Mouse (Mus musculus): ENCODE results near the gene Vmn1r224. TPM values are rescaled to one million over a fixed set of nuclear protein-coding genes. Genes with fewer than 3 reads are reported as not detected.

Vmn1r224 gene
- polyA plus RNA-seq (2014; fragmentation: Nextera tagmentation; extraction: Ambion mirVana): not detected in 2 replicates

DNA sequence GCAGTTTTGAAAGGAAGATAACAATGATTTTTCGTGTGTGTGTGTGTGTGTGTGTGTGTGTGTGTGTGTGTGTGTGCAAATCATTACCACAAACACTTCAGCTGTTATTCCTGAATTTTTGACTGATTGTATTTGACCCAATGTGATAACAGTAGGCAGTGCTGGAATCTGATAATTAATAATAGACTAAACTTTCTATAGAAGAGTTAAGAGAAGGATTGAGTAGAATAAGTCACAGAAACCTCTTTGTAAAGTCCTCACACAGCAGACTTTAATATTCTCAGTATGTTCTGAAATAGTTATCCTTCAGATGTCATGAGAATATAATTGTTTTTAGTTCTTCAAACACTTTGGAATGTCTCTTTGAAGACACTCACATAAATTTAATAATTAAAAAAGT lies at the start of gene Vmn1r224:
TSS of gene Vmn1r224 (plus strand) at position 301 of the 400 bp plus-strand sequence.
- WGBS: 30% methylated on average over 1 of the region's 1 CpGs
- no peaks in the 10 kb centered on the region for H3K27me3 ChIP-seq (replicated peaks; ENCODE audit: control insufficient read depth, insufficient read depth, low read length)
- no peak within 1 kb of the TSS for H3K4me3 ChIP-seq (ENCODE audit: low read depth, low read length)
- no peak within 1 kb of the TSS for H3K27ac ChIP-seq (ENCODE audit: low read depth, low read length)
- no peak within 1 kb of the TSS for H3K4me2 ChIP-seq
- H3K9ac ChIP-seq (ENCODE audit: low read depth, low read length): no peak within 1 kb of the TSS
- no peaks in the 10 kb centered on the region for H3K36me3 ChIP-seq (ENCODE audit: control insufficient read depth, insufficient read depth, low read length)
- no peak for ATAC-seq (replicated peaks; ENCODE audit: low FRiP score)
- no peaks in the 10 kb centered on the region for H3K4me1 ChIP-seq (replicated peaks; ENCODE audit: control insufficient read depth, insufficient read depth, low read length)
- no peak for DNase-seq (ENCODE audit: low spot score)
- H3K9me3 ChIP-seq (ENCODE audit: control insufficient read depth, low read length): peaks cover 4% of the 10 kb centered on the region; the same call in 1 of the 2 replicates

DNA sequence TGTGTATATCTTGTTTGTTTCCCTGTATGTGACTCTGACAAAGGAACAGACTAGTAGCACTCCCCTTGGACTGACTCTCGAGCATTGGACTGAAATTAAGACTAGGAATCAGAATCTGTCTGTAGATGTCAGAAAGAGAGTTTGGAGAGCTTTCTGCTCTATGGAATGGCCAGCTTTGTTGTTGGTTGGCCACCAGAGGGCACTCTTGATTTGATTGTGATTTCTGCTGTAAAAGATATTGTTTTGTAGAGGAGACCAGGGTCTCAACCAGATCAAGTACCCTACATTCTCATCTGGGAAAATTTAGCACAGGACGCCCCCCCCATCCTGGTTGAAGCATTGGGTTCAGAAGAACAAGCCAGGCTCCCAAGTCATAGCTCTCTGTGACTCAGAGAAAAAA lies 14.8 kb upstream of the Vmn1r224 start:
- H3K4me3 ChIP-seq (ENCODE audit: low read depth, low read length): no peak overlapping the region
- ATAC-seq (replicated peaks; ENCODE audit: low FRiP score) (no peak), DNase-seq (ENCODE audit: low spot score) (no peak)
- H3K4me1 ChIP-seq (replicated peaks; ENCODE audit: control insufficient read depth, insufficient read depth, low read length): no peaks in the 10 kb centered on the region
- no peak overlapping the region for H3K27ac ChIP-seq (ENCODE audit: low read depth, low read length)
- no peak overlapping the region for H3K4me2 ChIP-seq
- no peaks in the 10 kb centered on the region for H3K27me3 ChIP-seq (replicated peaks; ENCODE audit: control insufficient read depth, insufficient read depth, low read length)
- H3K9ac ChIP-seq (ENCODE audit: low read depth, low read length): no peak overlapping the region
- peaks cover 12% of the 10 kb centered on the region; the same call in 1 of the 2 replicates for H3K9me3 ChIP-seq (ENCODE audit: control insufficient read depth, low read length)
- H3K36me3 ChIP-seq (ENCODE audit: control insufficient read depth, insufficient read depth, low read length): no peaks in the 10 kb centered on the region
- WGBS: 30% methylated on average over 2 of the region's 2 CpGs

DNA sequence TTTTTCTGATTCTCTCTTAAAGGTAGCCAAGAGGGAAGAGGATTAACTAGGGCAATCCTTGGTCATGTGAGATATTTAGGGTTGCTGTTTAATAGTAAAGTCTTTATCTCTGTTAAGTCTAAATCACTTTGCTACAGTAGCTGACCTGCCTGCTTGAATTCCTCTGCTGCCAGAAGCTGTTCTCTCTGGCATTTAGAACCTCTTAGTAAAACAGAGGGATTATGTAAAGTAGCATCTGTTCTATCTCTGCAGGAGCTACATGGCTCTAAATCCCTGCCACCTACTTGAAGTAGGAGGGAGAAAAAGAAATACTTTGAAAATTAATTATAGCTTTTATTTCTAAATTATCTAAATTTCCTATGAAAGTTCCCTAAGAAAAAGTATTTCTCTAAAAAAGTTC lies 25.3 kb downstream of the Vmn1r224 start:
- no peaks in the 10 kb centered on the region for H3K9me3 ChIP-seq (ENCODE audit: control insufficient read depth, low read length)
- no peak overlapping the region for H3K4me2 ChIP-seq
- no peak overlapping the region for H3K4me3 ChIP-seq (ENCODE audit: low read depth, low read length)
- ATAC-seq (replicated peaks; ENCODE audit: low FRiP score): no peak
- no peak overlapping the region for H3K27ac ChIP-seq (ENCODE audit: low read depth, low read length)
- no peak for DNase-seq (ENCODE audit: low spot score)
- H3K27me3 ChIP-seq (replicated peaks; ENCODE audit: control insufficient read depth, insufficient read depth, low read length): no peaks in the 10 kb centered on the region
- no peaks in the 10 kb centered on the region for H3K4me1 ChIP-seq (replicated peaks; ENCODE audit: control insufficient read depth, insufficient read depth, low read length)
- no peaks in the 10 kb centered on the region for H3K36me3 ChIP-seq (ENCODE audit: control insufficient read depth, insufficient read depth, low read length)
- no peak overlapping the region for H3K9ac ChIP-seq (ENCODE audit: low read depth, low read length)

DNA sequence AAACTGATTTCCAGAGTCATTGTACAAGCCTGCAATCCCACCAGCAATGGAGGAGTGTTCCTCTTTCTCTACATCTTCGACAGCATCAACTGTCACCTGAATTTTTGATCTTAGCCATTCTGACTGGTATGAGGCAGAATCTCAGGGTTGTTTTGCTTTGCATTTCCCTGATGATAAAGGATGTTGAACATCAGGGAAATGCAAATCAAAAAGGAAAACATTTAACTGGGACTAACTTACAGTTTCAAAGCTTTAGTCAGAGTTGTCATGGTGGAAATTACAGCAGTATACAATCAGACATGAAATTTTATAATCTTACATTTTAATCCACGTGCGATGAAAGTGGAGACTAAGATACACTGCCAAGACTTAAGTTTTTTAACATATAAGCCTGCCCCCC lies 59.4 kb downstream of the Vmn1r224 start:
- DNase-seq (ENCODE audit: low spot score): no peak
- no peak for ATAC-seq (replicated peaks; ENCODE audit: low FRiP score)
- Histone ChIP-seq H3K36me3 (ENCODE audit: control insufficient read depth, insufficient read depth, low read length) (no peaks in the 10 kb centered on the region), H3K4me1 (replicated peaks; ENCODE audit: control insufficient read depth, insufficient read depth, low read length) (no peaks in the 10 kb centered on the region), H3K4me3 (ENCODE audit: low read depth, low read length) (no peak overlapping the region), H3K9ac (ENCODE audit: low read depth, low read length) (no peak overlapping the region), H3K4me2 (no peak overlapping the region), H3K27ac (ENCODE audit: low read depth, low read length) (no peak overlapping the region), H3K9me3 (ENCODE audit: control insufficient read depth, low read length) (no peaks in the 10 kb centered on the region), H3K27me3 (replicated peaks; ENCODE audit: control insufficient read depth, insufficient read depth, low read length) (no peaks in the 10 kb centered on the region)
- 62% methylated on average over 3 of the region's 3 CpGs for WGBS

Other genes with a start within 250 kb of the Vmn1r224 start
- not detected in 2 replicates for gene Fpr-rs6, start 231.0 kb upstream of the Vmn1r224 start, polyA plus RNA-seq (2014; fragmentation: Nextera tagmentation; extraction: Ambion mirVana)
- gene Vmn2r105, start 179.1 kb upstream of the Vmn1r224 start, polyA plus RNA-seq (2014; fragmentation: Nextera tagmentation; extraction: Ambion mirVana): not detected in 2 replicates
- gene Vmn2r106, start 128.6 kb upstream of the Vmn1r224 start, polyA plus RNA-seq (2014; fragmentation: Nextera tagmentation; extraction: Ambion mirVana): not detected in 2 replicates
- gene Vmn2r107, start 68.9 kb upstream of the Vmn1r224 start, polyA plus RNA-seq (2014; fragmentation: Nextera tagmentation; extraction: Ambion mirVana): not detected in 2 replicates
- gene Vmn2r108, start 67.2 kb downstream of the Vmn1r224 start, polyA plus RNA-seq (2014; fragmentation: Nextera tagmentation; extraction: Ambion mirVana): not detected in 2 replicates
- not detected in 2 replicates for gene Vmn1r225, start 84.0 kb downstream of the Vmn1r224 start, polyA plus RNA-seq (2014; fragmentation: Nextera tagmentation; extraction: Ambion mirVana)
- not detected in 2 replicates for gene Vmn2r109, start 150.6 kb downstream of the Vmn1r224 start, polyA plus RNA-seq (2014; fragmentation: Nextera tagmentation; extraction: Ambion mirVana)
- gene Vmn2r110, start 182.3 kb downstream of the Vmn1r224 start, polyA plus RNA-seq (2014; fragmentation: Nextera tagmentation; extraction: Ambion mirVana): 0.04 and 0.05 TPM in 2 replicates
- gene Fpr-rs3, start 210.7 kb downstream of the Vmn1r224 start, polyA plus RNA-seq (2014; fragmentation: Nextera tagmentation; extraction: Ambion mirVana): not detected in 2 replicates